Mouse (Mus musculus) heart, embryonic 16.5 days (tissue): Measurements from ENCODE around the gene Enpp3. TPM values are rescaled to one million over a fixed set of nuclear protein-coding genes. Genes with fewer than 3 reads are reported as not detected.

ENCODE experiments used
- ATAC-seq: fragments of 200-750 bp; cut with Nextera tagmentation; replicated peaks from 2 replicates; pipeline ENCODE4 v1.8.0; 2017; ENCODE audit warnings: moderate number of reproducible peaks; ENCODE audit not compliant: insufficient read depth, low FRiP score; ENCODE audit errors: extremely low read depth
- H3K27ac ChIP-seq: fragments of 300-500 bp; sonication (generic); 2 replicates; pipeline ENCODE4 v1.5.1; 2014; ENCODE audit warnings: mild to moderate bottlenecking, low read length, control low read depth, moderate library complexity
- H3K27me3 ChIP-seq: fragments of 300-500 bp; sonication (generic); 2 replicates; pipeline ENCODE4 v1.6.1; 2014; ENCODE audit warnings: low read length, mixed read lengths; ENCODE audit not compliant: control insufficient read depth, insufficient read depth
- H3K36me3 ChIP-seq: fragments of 300-500 bp; sonication (generic); 2 replicates; pipeline ENCODE4 v1.6.1; 2014; ENCODE audit not compliant: control insufficient read depth, insufficient read depth
- H3K4me1 ChIP-seq: fragments of 300-500 bp; sonication (generic); 2 replicates; pipeline ENCODE4 v1.6.1; 2014; ENCODE audit warnings: low read length, mixed read lengths; ENCODE audit not compliant: control insufficient read depth, insufficient read depth
- H3K4me2 ChIP-seq: fragments of 300-500 bp; sonication (generic); 2 replicates; pipeline ENCODE4 v1.6.1; 2014; ENCODE audit warnings: low read depth, mild to moderate bottlenecking, control low read depth, low read length
- H3K4me3 ChIP-seq: fragments of 300-500 bp; sonication (generic); 2 replicates; pipeline ENCODE4 v1.5.1; 2014; ENCODE audit warnings: mild to moderate bottlenecking, control low read depth, low read length
- H3K9ac ChIP-seq: fragments of 300-500 bp; sonication (generic); 2 replicates; pipeline ENCODE4 v1.6.1; 2014; ENCODE audit warnings: low read length, control low read depth
- H3K9me3 ChIP-seq: fragments of 300-500 bp; sonication (generic); replicated peaks from 2 replicates; pipeline ENCODE4 v1.6.1; 2016; ENCODE audit warnings: low read length; ENCODE audit not compliant: control insufficient read depth
- WGBS: fragments of 180-500 bp; shearing (Covaris S2); extraction: QIAGEN DNeasy Blood & Tissue Kit; methylation state at CpG from one replicate; pipeline ENCODE4 v1.1.7; 2014; 5-methylcytosine and 5-hydroxymethylcytosine counted together
- polyA plus RNA-seq: library from polyadenylated mRNA; unstranded; fragments of >200 nt; fragmentation: Nextera tagmentation; extraction: Ambion mirVana; gene quantifications from 2 replicates; pipeline ENCODE4 v1.2.1, GENCODE M21; 2015

Gene Enpp3
- polyA plus RNA-seq, 1 experiment from 2014 or later: 3.9 TPM

DNA sequence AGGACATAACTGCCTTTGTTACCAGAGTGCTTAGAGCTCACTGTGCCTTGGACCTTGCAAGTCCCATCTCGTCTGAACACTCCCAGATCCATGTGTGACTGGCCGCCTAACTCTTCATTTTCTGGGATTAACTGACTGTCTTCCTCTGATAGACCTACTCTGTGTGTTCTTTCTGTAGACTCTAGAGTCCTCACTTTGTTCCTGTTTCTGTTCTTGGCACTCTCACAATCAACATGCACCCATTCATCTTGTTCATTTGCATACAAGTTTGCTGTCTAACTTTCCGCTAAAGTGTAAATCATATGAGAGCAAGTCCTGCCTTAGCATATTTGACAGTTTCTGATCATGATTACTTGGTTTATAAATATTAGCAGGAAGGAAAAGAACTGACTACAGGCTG is 79.4 kb downstream of the Enpp3 start:
- H3K36me3 ChIP-seq: no peaks in the 10 kb centered on the region
- H3K27me3 ChIP-seq: no peaks in the 10 kb centered on the region
- ATAC-seq: no peak
- no peak overlapping the region for H3K4me3 ChIP-seq
- H3K27ac ChIP-seq: no peak overlapping the region
- no peak overlapping the region for H3K9ac ChIP-seq
- H3K4me1 ChIP-seq: peaks cover 6% of the 10 kb centered on the region
- no peaks in the 10 kb centered on the region for H3K9me3 ChIP-seq
- H3K4me2 ChIP-seq: no peak overlapping the region
- WGBS: 83% methylated on average over 3 of the region's 3 CpGs

DNA sequence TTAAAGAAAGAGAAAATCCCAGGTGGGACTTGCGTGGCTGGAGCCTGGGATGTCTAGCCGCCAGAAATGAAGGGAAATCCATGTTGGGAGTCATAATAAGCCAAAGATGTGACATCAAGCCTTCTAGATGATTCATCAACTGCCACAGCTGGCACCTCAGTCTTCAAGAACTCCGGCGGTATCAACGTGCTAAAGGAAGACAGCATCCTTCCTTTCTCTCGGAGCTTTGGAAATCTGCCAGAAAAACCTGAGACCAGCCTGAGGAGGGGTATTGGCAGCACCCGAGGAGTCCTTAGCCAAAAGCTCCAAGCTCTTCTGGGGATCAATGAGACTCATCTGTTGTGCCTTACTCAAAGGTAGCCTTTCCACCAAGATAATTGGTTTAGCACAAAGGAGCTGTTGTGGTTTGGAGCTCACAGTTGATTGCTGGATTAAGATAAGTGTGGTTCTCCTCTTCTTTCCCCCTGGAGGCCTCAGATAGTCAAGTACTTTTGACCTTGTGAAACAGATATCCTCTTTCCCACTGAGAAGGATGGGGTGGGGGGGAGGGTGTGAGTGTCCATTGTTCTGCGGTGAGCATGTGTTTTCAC is 84.2 kb downstream of the Enpp3 start:
- WGBS: 30% methylated on average over 8 of the region's 8 CpGs
- no peaks in the 10 kb centered on the region for H3K36me3 ChIP-seq
- ATAC-seq: no peak
- H3K27me3 ChIP-seq: no peaks in the 10 kb centered on the region
- H3K27ac ChIP-seq: no peak overlapping the region
- no peak overlapping the region for H3K4me3 ChIP-seq
- peaks cover 3% of the 10 kb centered on the region for H3K4me1 ChIP-seq
- no peak overlapping the region for H3K9ac ChIP-seq
- no peak overlapping the region for H3K4me2 ChIP-seq
- no peaks in the 10 kb centered on the region for H3K9me3 ChIP-seq

DNA sequence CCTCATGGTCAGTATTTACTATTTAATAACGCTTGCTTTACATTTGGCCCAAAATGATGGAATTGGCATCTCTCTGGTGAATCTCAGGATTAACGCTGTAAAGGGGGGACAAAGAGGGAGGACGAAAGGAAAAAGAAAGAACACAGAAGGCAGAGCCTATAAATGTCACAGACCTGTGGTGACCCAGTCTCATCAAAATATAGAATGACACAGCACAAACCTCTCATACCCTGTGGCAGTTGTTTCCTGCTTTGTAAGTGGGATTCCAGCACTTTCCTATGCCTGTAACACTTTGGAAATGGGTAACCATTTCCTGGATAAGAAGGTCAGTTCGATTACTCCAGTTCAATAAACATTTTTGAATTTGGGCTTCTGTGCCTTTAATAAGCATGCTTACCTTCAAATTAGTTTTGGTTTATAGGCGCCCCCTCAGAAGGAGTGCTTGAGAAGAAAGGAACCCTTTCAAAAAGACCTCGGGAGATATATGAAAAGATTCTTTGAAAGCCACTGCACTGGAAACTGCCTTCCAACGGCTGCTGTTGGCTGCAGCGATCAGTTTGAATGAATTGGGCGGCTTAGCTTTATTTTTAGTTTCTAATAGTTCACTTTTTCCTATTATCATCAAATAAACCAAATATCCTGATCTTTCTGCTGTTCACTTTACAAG is 87.6 kb downstream of the Enpp3 start:
- ATAC-seq: no peak
- H3K36me3 ChIP-seq: no peaks in the 10 kb centered on the region
- H3K27me3 ChIP-seq: no peaks in the 10 kb centered on the region
- no peak overlapping the region; the same call in 1 of the 2 replicates for H3K4me2 ChIP-seq
- H3K9me3 ChIP-seq: no peaks in the 10 kb centered on the region
- H3K4me3 ChIP-seq: peak overlapping the region; percentile 50; the same call in 1 of the 2 replicates
- no peak overlapping the region for H3K9ac ChIP-seq
- WGBS: 66% methylated on average over 9 of the region's 9 CpGs
- H3K27ac ChIP-seq: no peak overlapping the region
- H3K4me1 ChIP-seq: peaks cover 3% of the 10 kb centered on the region

GRCm38 (mm10) chr10:24754251-24754835 is 88.3 kb downstream of the Enpp3 start:
- H3K4me1 ChIP-seq: peaks cover 3% of the 10 kb centered on the region
- H3K27me3 ChIP-seq: no peaks in the 10 kb centered on the region
- no peak overlapping the region for H3K27ac ChIP-seq
- 35% methylated on average over 11 of the region's 11 CpGs for WGBS
- H3K9me3 ChIP-seq: no peaks in the 10 kb centered on the region
- peak overlapping the region; percentile 65 for H3K4me2 ChIP-seq
- peak overlapping the region; percentile 50 for H3K4me3 ChIP-seq
- ATAC-seq: no peak; the same call in 1 of the 2 replicates
- H3K9ac ChIP-seq: peak overlapping the region; percentile 57
- no peaks in the 10 kb centered on the region for H3K36me3 ChIP-seq

DNA sequence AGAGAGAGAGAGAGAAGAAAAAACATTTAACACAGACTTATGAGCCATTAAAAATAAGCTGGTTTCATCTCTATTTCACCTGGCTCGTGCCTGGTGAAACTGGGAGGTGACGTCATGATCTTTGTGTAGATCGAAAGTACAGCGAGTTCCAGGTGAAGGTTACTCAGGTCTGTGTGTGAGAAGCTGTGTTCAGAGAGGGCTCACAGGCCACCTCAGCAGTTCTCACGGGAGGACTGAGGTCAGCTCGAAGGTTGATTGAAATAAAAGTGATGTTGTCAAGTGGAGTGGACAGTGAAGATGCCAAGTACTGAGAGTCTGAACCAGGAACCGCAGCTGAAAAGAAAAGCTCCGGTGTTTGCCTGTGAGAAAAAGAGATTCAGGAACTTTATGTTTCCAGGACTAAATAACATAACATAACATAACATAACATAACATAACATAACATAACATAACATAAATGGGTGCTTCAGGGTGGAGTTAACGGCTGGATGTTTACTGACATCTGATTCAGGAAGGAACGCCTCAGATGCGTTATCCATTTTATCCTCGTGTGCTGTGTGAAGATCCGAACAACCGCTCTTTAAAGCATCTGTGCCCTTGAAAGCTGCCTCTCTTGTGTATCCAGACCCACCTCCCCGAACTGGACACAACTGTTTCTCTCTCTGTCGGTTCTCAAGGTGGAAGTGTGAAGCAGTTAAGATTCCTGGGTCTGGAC is 88.9 kb downstream of the Enpp3 start:
- WGBS: 54% methylated on average over 16 of the region's 16 CpGs
- no peak for ATAC-seq
- no peaks in the 10 kb centered on the region for H3K27me3 ChIP-seq
- H3K36me3 ChIP-seq: no peaks in the 10 kb centered on the region
- peak overlapping the region; percentile 50 for H3K4me3 ChIP-seq
- peak overlapping the region; percentile 57 for H3K9ac ChIP-seq
- peak overlapping the region; percentile 65 for H3K4me2 ChIP-seq
- H3K27ac ChIP-seq: no peak overlapping the region
- peaks cover 3% of the 10 kb centered on the region for H3K4me1 ChIP-seq
- no peaks in the 10 kb centered on the region for H3K9me3 ChIP-seq

- Histone ChIP-seq H3K4me2 (no peak overlapping the region), H3K9me3 (no peaks in the 10 kb centered on the region), H3K27me3 (no peaks in the 10 kb centered on the region), H3K27ac (no peak overlapping the region), H3K4me3 (no peak overlapping the region), H3K36me3 (no peaks in the 10 kb centered on the region), H3K4me1 (no peaks in the 10 kb centered on the region), H3K9ac (no peak overlapping the region)
- no peak for ATAC-seq
- WGBS: 74% methylated on average over 12 of the region's 13 CpGs
These were observed 99.6 kb downstream of the Enpp3 start for GRCm38 (mm10) chr10:24742950-24743487.

DNA sequence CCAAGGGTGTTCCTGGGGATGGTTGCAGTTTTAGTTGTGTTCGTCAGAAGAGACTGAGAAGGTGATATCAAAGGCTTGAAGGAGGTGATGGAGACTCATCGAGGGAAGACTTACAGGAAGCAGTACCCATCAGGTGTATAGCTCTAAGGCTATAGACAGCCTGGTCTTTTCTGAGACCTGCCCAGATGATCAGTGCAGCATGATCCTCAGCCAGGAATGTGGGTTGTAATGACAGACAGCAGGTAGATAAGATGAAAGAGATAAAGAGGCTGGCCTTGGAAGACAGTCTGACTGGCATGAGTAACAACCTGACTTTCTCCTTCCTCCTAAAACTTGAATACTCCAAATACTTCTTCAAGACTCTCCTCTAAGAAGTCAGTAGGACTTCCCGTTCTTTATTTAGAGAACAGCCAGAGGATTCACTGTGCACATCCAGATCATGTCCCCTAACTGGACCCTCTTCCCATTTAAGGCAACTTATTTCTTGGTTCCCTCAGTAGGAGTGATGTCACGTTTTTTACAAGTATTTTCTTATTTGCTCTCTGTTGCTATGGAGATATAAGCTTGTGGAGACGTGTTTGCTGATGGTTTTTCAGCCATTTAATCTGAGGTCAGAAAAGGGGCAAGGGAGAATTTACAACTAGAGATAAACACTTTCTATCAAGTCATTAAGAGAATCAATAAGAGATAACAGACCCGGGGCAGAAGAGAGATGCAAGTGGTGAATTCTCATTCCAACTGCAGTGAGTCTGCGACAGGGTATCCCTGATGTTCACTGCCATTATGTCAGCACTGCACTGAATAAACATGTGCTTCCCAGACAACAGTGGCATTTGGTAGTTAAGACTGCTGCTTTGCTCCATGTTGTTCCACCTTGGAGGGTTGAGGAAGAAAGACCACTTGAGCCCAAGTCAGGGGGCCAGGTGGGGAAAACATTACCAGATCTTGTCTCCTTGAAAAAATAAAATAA is 101.1 kb downstream of the Enpp3 start:
- Histone ChIP-seq H3K4me3 (no peak overlapping the region), H3K36me3 (no peaks in the 10 kb centered on the region)
- 38% methylated on average over 7 of the region's 7 CpGs for WGBS

DNA sequence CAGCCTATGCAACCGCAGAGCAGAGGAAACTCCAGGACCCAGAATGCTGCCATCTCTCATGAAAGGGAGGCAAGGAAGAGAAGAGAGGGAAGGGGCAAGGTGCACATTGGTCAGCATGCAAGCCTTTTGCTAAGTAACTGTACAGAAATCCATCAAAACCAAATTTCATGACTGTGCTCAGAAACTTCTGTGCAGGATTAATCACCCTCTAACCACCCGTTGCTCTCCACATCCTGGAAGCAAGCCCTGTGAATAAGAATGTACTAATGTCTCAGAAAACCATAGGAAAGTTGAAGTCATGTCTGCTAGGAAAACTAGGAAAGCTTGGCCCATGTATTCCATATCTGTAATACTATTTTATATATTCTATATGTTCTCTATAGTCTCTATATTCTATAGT is 103.5 kb downstream of the Enpp3 start:
- Histone ChIP-seq H3K4me3 (no peak overlapping the region), H3K36me3 (no peaks in the 10 kb centered on the region), H3K27me3 (no peaks in the 10 kb centered on the region), H3K4me2 (no peak overlapping the region), H3K9me3 (no peaks in the 10 kb centered on the region), H3K4me1 (0 out of 2 replicates have a peak, but pooled peaks cover 2% of the 10 kb centered on the region), H3K27ac (no peak overlapping the region), H3K9ac (no peak overlapping the region)
- no peak for ATAC-seq
- 81% methylated on average over 2 of the region's 2 CpGs for WGBS

More for the DNA sequence above, 101.1 kb downstream of the Enpp3 start:
- H3K27ac ChIP-seq: no peak overlapping the region
- H3K9me3 ChIP-seq: no peaks in the 10 kb centered on the region
- H3K27me3 ChIP-seq: no peaks in the 10 kb centered on the region
- no peak overlapping the region for H3K9ac ChIP-seq
- ATAC-seq: no peak; the same call in 1 of the 2 replicates
- no peak overlapping the region for H3K4me2 ChIP-seq
- 0 out of 2 replicates have a peak, but pooled peaks cover 2% of the 10 kb centered on the region for H3K4me1 ChIP-seq
